Mouse (Mus musculus): ENCODE data around the gene Gpt2.

Gene Gpt2

DNA sequence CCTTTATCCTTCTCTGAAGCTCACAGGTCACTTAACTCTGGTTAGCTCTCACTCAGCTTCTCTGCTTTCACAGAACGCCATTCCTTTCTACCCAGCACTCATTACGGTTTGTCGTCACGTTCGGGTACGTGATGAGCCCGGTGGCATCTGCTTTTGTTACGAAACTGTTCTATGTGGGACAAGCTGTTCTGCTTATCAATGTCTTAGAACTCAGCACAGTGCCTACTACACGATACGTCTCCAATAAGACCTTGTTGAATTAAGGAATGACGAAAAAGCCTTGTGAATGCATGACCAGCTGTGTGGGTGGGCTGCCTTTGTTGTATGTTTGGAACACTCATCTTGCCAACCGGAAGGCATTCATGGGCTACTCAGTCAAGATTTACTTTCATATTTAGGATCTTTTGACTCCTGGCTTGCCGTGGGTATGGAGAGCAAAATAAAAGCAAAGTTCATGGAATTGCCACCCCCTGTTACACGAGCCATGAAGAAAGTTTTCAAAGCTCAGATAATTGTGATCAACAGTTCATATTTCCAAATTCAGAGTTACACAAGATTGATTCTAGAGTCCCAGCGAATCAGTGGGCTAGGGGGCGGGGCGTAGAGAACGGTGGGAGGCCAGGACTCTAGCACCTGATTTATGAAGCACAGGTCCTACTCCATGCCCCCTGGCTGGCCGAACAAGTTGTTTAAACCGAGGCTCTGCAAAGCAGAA lies 4.3 kb upstream of the Gpt2 start:
- DNase-seq (ENCODE audit: extremely low read depth, low read depth): no peak

GRCm38 (mm10) chr8:85488631-85489030 lies 3.7 kb upstream of the Gpt2 start:
- no peak for DNase-seq (ENCODE audit: extremely low read depth, low read depth)

- DNase-seq (ENCODE audit: extremely low read depth, low read depth): no peak
Observed at GRCm38 (mm10) chr8:85489546-85489945, 2.8 kb upstream of the Gpt2 start.

GRCm38 (mm10) chr8:85492940-85493931 lies 860 bp downstream of the Gpt2 start:
- no peak for DNase-seq (ENCODE audit: extremely low read depth, low read depth)

GRCm38 (mm10) chr8:85496125-85496524 lies 3.7 kb downstream of the Gpt2 start:
- DNase-seq (ENCODE audit: extremely low read depth, low read depth): no peak

- DNase-seq (ENCODE audit: extremely low read depth, low read depth): no peak
Observed at GRCm38 (mm10) chr8:85496778-85497177, 4.4 kb downstream of the Gpt2 start.

- no peak for DNase-seq (ENCODE audit: extremely low read depth, low read depth)
Observed at GRCm38 (mm10) chr8:85498577-85498976, 6.2 kb downstream of the Gpt2 start.

DNA sequence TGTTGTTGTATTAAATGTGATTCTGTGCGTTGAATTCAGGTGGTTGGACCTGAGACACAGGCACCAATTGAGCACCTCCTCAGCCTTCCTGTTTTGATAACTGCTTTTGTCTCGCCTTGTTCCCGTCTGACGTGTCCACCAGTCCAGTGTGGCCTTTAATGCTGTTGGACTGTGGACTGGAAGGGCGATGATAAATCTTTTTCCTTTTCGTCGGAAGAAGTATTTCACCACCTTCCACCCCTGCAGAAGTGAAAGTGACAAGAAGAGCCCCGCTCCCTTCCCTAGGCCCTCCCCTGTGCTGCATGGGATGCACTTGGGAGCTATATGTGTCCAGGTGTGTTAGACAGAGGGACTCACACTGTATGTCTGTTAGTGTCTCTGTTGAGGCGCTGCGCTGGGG lies 8.1 kb downstream of the Gpt2 start:
- no peak for DNase-seq (ENCODE audit: extremely low read depth, low read depth)

GRCm38 (mm10) chr8:85500955-85501685 lies 8.7 kb downstream of the Gpt2 start:
- DNase-seq (ENCODE audit: extremely low read depth, low read depth): no peak

DNA sequence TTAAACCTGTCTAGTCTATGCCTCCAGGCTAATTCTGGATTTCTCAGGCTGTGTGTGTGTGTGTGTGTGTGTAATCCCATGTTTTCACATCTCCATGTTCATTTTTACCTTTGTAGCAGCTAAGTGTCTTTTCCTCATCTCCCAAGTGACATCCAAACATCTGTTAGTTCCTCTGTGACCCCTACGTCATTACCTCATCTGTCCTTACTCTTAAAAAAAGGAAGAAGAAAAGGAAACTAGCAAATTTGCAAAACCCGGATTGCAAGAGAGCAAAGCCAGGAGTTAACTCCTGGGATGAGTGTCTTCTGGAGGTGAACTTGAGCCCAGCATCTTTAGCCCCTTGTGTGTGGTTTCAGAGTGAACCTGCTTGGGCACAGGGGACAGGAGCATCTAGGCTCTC lies 10.0 kb downstream of the Gpt2 start:
- no peak for DNase-seq (ENCODE audit: extremely low read depth, low read depth)

- DNase-seq (ENCODE audit: extremely low read depth, low read depth): no peak
Observed at GRCm38 (mm10) chr8:85503065-85503464, 10.7 kb downstream of the Gpt2 start.

DNA sequence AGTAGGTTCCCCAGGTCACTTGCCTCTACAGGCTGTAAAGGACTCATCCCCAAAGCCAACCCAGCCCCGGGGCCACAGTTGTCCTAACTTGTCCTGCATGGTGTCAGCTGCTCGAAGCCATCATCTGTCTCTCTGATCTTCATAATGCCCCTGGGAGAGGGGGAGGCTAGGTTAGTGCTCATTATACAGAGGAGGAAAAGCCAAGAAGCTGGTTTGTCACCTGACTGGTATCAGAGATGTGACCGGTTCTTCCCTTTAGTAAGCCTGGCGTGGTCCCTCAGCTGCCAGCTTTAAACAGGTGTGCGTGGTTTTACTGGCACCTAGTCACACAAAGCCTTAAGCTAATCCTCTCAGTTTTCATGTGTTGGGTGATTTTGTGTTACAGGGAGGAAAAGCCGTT lies 12.3 kb downstream of the Gpt2 start:
- no peak for DNase-seq (ENCODE audit: extremely low read depth, low read depth)

DNA sequence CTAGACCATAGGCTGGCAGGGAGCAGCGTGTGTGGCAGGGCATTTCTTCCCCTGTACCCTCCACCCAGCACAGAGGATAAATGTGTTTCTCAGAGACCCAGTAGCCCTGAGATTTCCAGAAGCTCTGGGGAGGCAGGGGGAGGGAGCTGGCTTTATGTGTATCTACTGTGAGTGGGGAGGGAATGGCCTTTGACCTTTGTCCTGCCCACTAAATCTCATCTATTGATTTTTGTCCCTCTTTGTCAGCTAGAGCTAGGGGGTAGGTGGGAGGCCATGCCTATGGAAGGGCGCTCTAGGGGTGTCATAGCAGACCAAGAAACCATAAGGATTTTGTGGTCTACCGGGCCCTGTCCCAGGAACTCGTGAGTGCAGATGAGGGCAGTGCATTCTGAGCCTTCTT lies 14.2 kb downstream of the Gpt2 start:
- no peak for DNase-seq (ENCODE audit: extremely low read depth, low read depth)

DNA sequence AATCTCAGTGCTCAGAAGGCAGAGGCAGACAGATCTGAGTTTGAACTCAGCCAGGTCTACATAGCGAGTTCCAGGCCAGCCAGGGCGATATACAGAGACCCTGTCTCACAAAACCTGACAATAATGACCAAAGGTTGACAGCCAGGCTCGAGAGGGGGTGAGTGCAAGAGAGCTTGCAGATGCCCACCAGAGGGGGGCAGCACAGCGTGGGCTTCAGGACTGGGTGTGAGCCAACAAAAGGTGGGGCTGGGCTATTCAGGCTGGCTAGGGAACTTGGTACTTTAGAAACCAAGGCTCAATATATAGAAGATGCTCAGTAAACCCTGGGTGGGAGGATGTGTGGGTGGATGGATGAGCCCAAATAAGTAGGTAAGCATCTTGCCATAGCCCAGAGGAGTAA lies 16.3 kb downstream of the Gpt2 start:
- no peak for DNase-seq (ENCODE audit: extremely low read depth, low read depth)

- no peak for DNase-seq (ENCODE audit: extremely low read depth, low read depth)
Observed at GRCm38 (mm10) chr8:85512234-85512633, 19.9 kb downstream of the Gpt2 start.

DNA sequence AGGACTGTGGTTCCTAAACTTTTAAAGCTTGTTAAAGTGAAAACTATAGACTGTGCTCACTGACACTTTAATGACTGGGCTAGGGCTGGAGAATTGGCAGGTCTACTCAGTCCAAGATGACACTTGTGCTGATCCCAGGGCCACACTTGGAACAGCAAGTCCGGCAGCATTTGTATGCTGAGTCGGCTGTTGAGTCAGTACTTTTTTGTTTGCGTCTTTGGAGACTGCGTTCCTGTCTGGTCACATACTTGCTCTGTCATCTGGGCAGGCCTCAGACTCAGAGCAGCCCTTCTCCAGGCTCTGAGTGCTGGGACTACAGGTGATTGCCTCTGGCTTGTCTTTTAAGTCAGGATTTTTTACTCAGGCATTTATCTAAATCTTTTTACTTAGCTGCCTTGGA lies 20.9 kb downstream of the Gpt2 start:
- no peak for DNase-seq (ENCODE audit: extremely low read depth, low read depth)

DNA sequence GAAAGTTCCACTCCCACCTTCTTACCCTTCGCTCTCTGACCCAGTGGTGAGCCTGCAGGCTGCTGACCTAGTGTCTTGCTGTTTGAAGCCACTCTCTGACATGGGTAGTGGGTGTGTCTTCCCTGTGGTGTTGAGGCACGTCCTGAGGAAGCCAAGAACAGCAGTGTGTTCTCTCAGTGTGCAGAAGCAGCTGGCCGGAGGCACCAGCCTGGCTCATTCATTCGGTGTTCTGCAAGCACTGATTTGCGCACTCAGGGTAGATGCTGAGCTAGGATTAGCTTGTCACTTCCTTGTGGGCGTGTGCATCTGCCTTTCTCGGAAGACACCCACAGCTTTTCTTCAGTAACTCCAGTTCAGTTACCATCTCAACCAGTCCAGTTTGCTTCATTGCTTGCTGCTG lies 23.0 kb downstream of the Gpt2 start:
- DNase-seq (ENCODE audit: extremely low read depth, low read depth): no peak

DNA sequence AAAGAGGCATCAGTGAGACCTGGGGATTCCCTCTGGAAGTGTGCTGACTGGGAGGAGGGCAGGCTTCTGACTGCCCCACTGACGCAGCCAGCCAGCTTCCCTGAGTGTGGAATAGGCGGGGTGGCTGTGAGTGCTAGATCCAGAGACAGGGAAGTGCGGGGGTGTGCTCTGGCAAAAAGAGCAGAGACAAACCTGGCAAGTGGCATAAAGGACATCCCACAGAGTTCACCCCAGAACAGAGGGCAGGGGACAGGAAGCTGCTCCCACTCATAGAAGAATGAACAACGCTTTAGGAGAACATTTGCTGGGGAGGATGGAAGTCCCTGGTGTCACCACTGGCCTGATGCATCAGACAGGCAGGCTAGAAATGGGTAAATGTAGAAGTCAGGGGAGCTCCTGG lies 25.0 kb downstream of the Gpt2 start:
- no peak for DNase-seq (ENCODE audit: extremely low read depth, low read depth)

- no peak for DNase-seq (ENCODE audit: extremely low read depth, low read depth)
Observed at GRCm38 (mm10) chr8:85517956-85518355, 25.6 kb downstream of the Gpt2 start.

GRCm38 (mm10) chr8:85520586-85520985 lies 28.2 kb downstream of the Gpt2 start:
- DNase-seq (ENCODE audit: extremely low read depth, low read depth): no peak

GRCm38 (mm10) chr8:85521332-85521731 lies 29.0 kb downstream of the Gpt2 start:
- no peak for DNase-seq (ENCODE audit: extremely low read depth, low read depth)

- no peak for DNase-seq (ENCODE audit: extremely low read depth, low read depth)
Observed at GRCm38 (mm10) chr8:85524086-85524485, 31.7 kb downstream of the Gpt2 start.

All from MEL-GATA-1-ER (cell line).